Mouse (Mus musculus) MEL (cell line): ENCODE data around the gene Lgr6. TPM values are rescaled to one million over a fixed set of nuclear protein-coding genes. Genes with fewer than 3 reads are reported as not detected.

Experiments used
- DNase-seq: peaks from one replicate; pipeline ENCODE4 v3.0.0; 2011; ENCODE audit warnings: low read depth, low spot score
- H3K27ac ChIP-seq: 2 replicates; pipeline ENCODE4 v1.5.1; 2012; ENCODE audit warnings: low read depth, mild to moderate bottlenecking, control low read depth, low read length, moderate library complexity; ENCODE audit not compliant: control insufficient read depth
- H3K27me3 ChIP-seq, 2 experiments: fragments of 150-350 bp in 1 of 2; sonication (generic) in 1 of 2; 2 replicates each; pipeline ENCODE4 v1.6.1; 2012; ENCODE audit warnings: low read length in 2 of 2, mild to moderate bottlenecking in 2 of 2, improper control_type of control experiment in 1 of 2, moderate library complexity in 1 of 2; ENCODE audit not compliant: insufficient read depth in 2 of 2, control insufficient read depth in 1 of 2
- H3K36me3 ChIP-seq, 2 experiments: 2 replicates each; pipeline ENCODE4 v1.6.1; 2012 to 2014; ENCODE audit warnings: low read length in 2 of 2, improper control_type of control experiment in 1 of 2, inconsistent platforms in 1 of 2, mild to moderate bottlenecking in 1 of 2; ENCODE audit not compliant: insufficient read depth in 2 of 2, control insufficient read depth in 1 of 2
- H3K4me1 ChIP-seq, 2 experiments: fragments of 150-350 bp in 1 of 2; sonication (generic) in 1 of 2; 2 replicates each; pipeline ENCODE4 v1.6.1; 2012; ENCODE audit warnings: low read length in 2 of 2, improper control_type of control experiment in 1 of 2, mild to moderate bottlenecking in 1 of 2; ENCODE audit not compliant: insufficient read depth in 2 of 2, control insufficient read depth in 1 of 2
- H3K4me3 ChIP-seq, 2 experiments: fragments of 150-350 bp in 1 of 2; sonication (generic) in 1 of 2; 2 replicates each; pipeline ENCODE4 v1.5.1; 2012; ENCODE audit warnings: low read depth in 2 of 2, low read length in 2 of 2, mild to moderate bottlenecking in 2 of 2, moderate library complexity in 2 of 2, control low read depth in 1 of 2, improper control_type of control experiment in 1 of 2; ENCODE audit not compliant: control insufficient read depth in 1 of 2, insufficient read depth in 1 of 2
- H3K79me2 ChIP-seq: 2 replicates; pipeline ENCODE4 v1.6.1; 2012; ENCODE audit warnings: mild to moderate bottlenecking, low read length, moderate library complexity; ENCODE audit not compliant: control insufficient read depth, poor library complexity, insufficient read depth
- H3K9ac ChIP-seq: 2 replicates; pipeline ENCODE4 v1.6.1; 2012; ENCODE audit warnings: low read depth, mild to moderate bottlenecking, control low read depth, low read length, moderate library complexity; ENCODE audit not compliant: control insufficient read depth, poor library complexity, severe bottlenecking
- H3K9me3 ChIP-seq: fragments of 150-350 bp; sonication (generic); replicated peaks from 2 replicates; pipeline ENCODE4 v1.6.1; 2012; ENCODE audit warnings: mild to moderate bottlenecking, low read length, improper control_type of control experiment, moderate library complexity; ENCODE audit not compliant: insufficient read depth
- BHLHE40 ChIP-seq: IDR thresholded peaks from 2 replicates; pipeline ENCODE4 v1.6.1; 2012; ENCODE audit warnings: low read depth, mild to moderate bottlenecking, inconsistent platforms, low read length, improper control_type of control experiment, borderline replicate concordance
- CHD1 ChIP-seq: IDR thresholded peaks from 2 replicates; pipeline ENCODE4 v1.6.1; 2012; ENCODE audit warnings: low read depth, mild to moderate bottlenecking, inconsistent platforms, low read length, improper control_type of control experiment
- CTCF ChIP-seq, 3 experiments: IDR thresholded peaks in 2 of 3; conservative IDR thresholded peaks in 1 of 3; 2 replicates each; pipeline ENCODE4 v1.5.1; 2011 to 2012; ENCODE audit warnings: low read length in 3 of 3, low read depth in 2 of 3, mild to moderate bottlenecking in 2 of 3, improper control_type of control experiment in 1 of 3, inconsistent platforms in 1 of 3, mixed read lengths in 1 of 3, moderate library complexity in 1 of 3; ENCODE audit not compliant: control insufficient read depth in 1 of 3, insufficient read depth in 1 of 3, poor library complexity in 1 of 3, severe bottlenecking in 1 of 3
- ELF1 ChIP-seq: IDR thresholded peaks from 2 replicates; pipeline ENCODE4 v1.6.1; 2014; ENCODE audit warnings: low read depth, mild to moderate bottlenecking, inconsistent platforms, low read length, improper control_type of control experiment, moderate library complexity
- ETS1 ChIP-seq: IDR thresholded peaks from 2 replicates; pipeline ENCODE4 v1.6.1; 2012; ENCODE audit warnings: low read depth, mild to moderate bottlenecking, inconsistent platforms, low read length, improper control_type of control experiment, moderate library complexity
- GATA1 ChIP-seq: IDR thresholded peaks from 2 replicates; pipeline ENCODE4 v1.6.1; 2011; ENCODE audit warnings: low read depth, low read length, improper control_type of control experiment
- HCFC1 ChIP-seq: IDR thresholded peaks from 2 replicates; pipeline ENCODE4 v1.6.1; 2012; ENCODE audit warnings: low read depth, mild to moderate bottlenecking, inconsistent platforms, low read length, improper control_type of control experiment, moderate library complexity
- JUND ChIP-seq: IDR thresholded peaks from 2 replicates; pipeline ENCODE4 v1.6.1; 2011; ENCODE audit warnings: low read depth, mild to moderate bottlenecking, improper control_type of control experiment, low read length
- MAX ChIP-seq: IDR thresholded peaks from 2 replicates; pipeline ENCODE4 v1.6.1; 2011; ENCODE audit warnings: low read length, improper control_type of control experiment
- MAZ ChIP-seq: IDR thresholded peaks from 2 replicates; pipeline ENCODE4 v1.6.1; 2012; ENCODE audit warnings: low read depth, mild to moderate bottlenecking, inconsistent platforms, low read length, improper control_type of control experiment
- MXI1 ChIP-seq: IDR thresholded peaks from 2 replicates; pipeline ENCODE4 v1.6.1; 2011; ENCODE audit warnings: mild to moderate bottlenecking, low read depth, low read length, improper control_type of control experiment
- MYB ChIP-seq: IDR thresholded peaks from 2 replicates; pipeline ENCODE4 v1.6.1; 2011; ENCODE audit warnings: mild to moderate bottlenecking, low read depth, low read length, improper control_type of control experiment
- NRF1 ChIP-seq: IDR thresholded peaks from 2 replicates; pipeline ENCODE4 v1.6.1; 2014; ENCODE audit warnings: low read depth, mild to moderate bottlenecking, inconsistent platforms, low read length, improper control_type of control experiment, moderate library complexity; ENCODE audit not compliant: poor library complexity, insufficient read depth, severe bottlenecking
- POLR2A ChIP-seq, 2 experiments: IDR thresholded peaks; 2 replicates each; pipeline ENCODE4 v1.6.1; 2011 to 2012; ENCODE audit warnings: low read length in 2 of 2, mild to moderate bottlenecking in 2 of 2, control low read depth in 1 of 2, improper control_type of control experiment in 1 of 2, low read depth in 1 of 2, moderate library complexity in 1 of 2; ENCODE audit not compliant: control insufficient read depth in 1 of 2, insufficient read depth in 1 of 2, poor library complexity in 1 of 2
- SIN3A ChIP-seq: IDR thresholded peaks from 2 replicates; pipeline ENCODE4 v1.6.1; 2012; ENCODE audit warnings: low read length, improper control_type of control experiment, inconsistent platforms
- TAL1 ChIP-seq: IDR thresholded peaks from 2 replicates; pipeline ENCODE4 v1.6.1; 2012; ENCODE audit warnings: mild to moderate bottlenecking, inconsistent platforms, low read length, moderate library complexity, mixed read lengths
- USF1 ChIP-seq: IDR thresholded peaks from 2 replicates; pipeline ENCODE4 v1.6.1; 2014; ENCODE audit warnings: low read depth, mild to moderate bottlenecking, inconsistent platforms, low read length, improper control_type of control experiment, moderate library complexity
- ZC3H11A ChIP-seq: IDR thresholded peaks from 2 replicates; pipeline ENCODE4 v1.6.1; 2012; ENCODE audit warnings: low read depth, mild to moderate bottlenecking, inconsistent platforms, low read length, improper control_type of control experiment
- ZMIZ1 ChIP-seq: IDR thresholded peaks from 2 replicates; pipeline ENCODE4 v1.6.1; 2012; ENCODE audit warnings: low read depth, mild to moderate bottlenecking, inconsistent platforms, low read length, improper control_type of control experiment, moderate library complexity
- polyA plus RNA-seq, 2 experiments: library from polyadenylated mRNA; stranded (reverse) in 1 of 2; unstranded in 1 of 2; fragments of >175 nt in 1 of 2; fragments of >200 nt in 1 of 2; gene quantifications; 2 replicates each; pipeline versions ENCODE4 v1.2.1 to v1.2.4; 2012; ENCODE audit warnings: low replicate concordance in 2 of 2, low read depth in 1 of 2; ENCODE audit not compliant: insufficient read length in 2 of 2, insufficient read depth in 1 of 2, missing spikeins in 1 of 2
- total RNA-seq: library from RNA; depleted of rRNA; stranded (reverse); fragments of 300-350 nt; gene quantifications from 2 replicates; pipeline ENCODE4 v1.2.3, GENCODE M21; 2012

Gene Lgr6
- total and polyA plus RNA-seq, 3 experiments: 0.04 to 0.10 TPM; not detected in 1

DNA sequence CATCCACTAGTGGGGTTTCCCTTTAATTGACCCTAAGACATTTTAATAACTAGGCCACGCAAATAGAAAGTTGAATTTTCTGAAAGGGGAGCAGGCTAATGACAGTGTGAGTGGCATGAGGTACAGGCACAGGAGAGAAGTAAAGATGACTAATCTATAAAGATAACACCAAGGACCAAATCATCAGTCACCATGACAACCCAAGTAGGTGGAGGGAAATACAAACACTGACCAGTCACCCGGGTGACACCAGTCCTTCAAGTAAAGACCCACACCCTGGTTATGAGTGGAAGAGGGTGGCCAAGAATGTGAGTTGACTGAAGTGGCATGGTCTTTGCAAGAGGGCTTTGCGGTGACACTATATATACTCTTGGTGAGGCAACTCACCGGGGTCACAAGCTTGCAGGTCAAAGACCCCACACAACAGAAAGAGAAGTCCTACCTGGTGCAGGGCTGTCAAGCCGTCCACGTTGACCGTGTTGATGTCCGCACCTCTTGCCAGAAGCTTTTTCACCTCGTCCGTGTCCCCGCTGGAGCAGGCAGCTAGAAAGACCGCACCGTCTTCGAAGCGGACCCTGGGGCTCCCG, 149.9 kb downstream of the Lgr6 start:
- Histone ChIP-seq H3K9ac (peak overlapping the region; percentile 87), H3K27ac (no peak overlapping the region), H3K36me3 (peaks cover 0 to 10% of the 10 kb centered on the region in 2 experiments; a peak in 2 of 4 replicates), H3K79me2 (peaks cover 1% of the 10 kb centered on the region; the same call in 1 of the 2 replicates), H3K4me1 (peaks cover 0 to 5% of the 10 kb centered on the region in 2 experiments; a peak in 2 of 4 replicates), H3K27me3 (no peaks in the 10 kb centered on the region), H3K4me3 (peak overlapping the region; percentile 72 to 87), H3K9me3 (no peaks in the 10 kb centered on the region)
- DNase-seq: no peak
- no peak for TF ChIP-seq ELF1
- no peak for TF ChIP-seq MXI1
- no peak for TF ChIP-seq CTCF (IDR thresholded peaks at IDR 0.05 in 2 of 3, conservative IDR thresholded peaks at IDR 0.05 in 1 of 3; ENCODE audit: control insufficient read depth in 1 of 3, insufficient read depth in 1 of 3, low read depth in 2 of 3, low read length in 3 of 3, poor library complexity in 1 of 3, severe bottlenecking in 1 of 3)
- no peak for TF ChIP-seq NRF1
- TF ChIP-seq MAX: no peak

DNA sequence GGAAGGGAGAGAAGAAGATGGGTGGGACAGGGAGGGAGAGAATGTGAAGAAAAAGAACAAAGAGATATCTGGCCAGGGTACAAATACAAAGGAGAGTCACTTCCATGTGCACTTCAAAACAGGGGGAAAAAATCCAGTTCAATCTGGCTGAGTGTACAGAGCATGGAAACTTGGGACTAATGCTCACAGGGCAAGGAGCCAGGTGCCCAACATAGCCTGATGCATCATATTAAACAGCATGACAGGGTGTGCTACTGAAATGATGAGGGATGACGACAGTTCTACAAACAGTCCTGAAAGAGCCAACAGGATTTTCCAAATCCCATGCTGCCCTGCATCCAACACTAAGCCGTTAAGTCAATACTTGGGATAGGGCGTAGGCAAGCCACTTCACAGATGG, 155.1 kb downstream of the Lgr6 start:
- Histone ChIP-seq H3K9me3 (no peaks in the 10 kb centered on the region), H3K4me3 (no peak overlapping the region), H3K36me3 (peaks cover 0 to 5% of the 10 kb centered on the region in 2 experiments; a peak in 1 of 4 replicates), H3K9ac (no peak overlapping the region), H3K79me2 (peaks cover 2% of the 10 kb centered on the region), H3K27ac (no peak overlapping the region), H3K4me1 (0 out of 4 replicates have a peak, but pooled peaks cover 0 to 3% of the 10 kb centered on the region in 2 experiments), H3K27me3 (no peaks in the 10 kb centered on the region)
- DNase-seq: no peak
- TF ChIP-seq MAZ: no peak
- no peak for TF ChIP-seq CHD1
- TF ChIP-seq CTCF (IDR thresholded peaks at IDR 0.05 in 2 of 3, conservative IDR thresholded peaks at IDR 0.05 in 1 of 3; ENCODE audit: control insufficient read depth in 1 of 3, insufficient read depth in 1 of 3, low read depth in 2 of 3, low read length in 3 of 3, poor library complexity in 1 of 3, severe bottlenecking in 1 of 3): no peak
- no peak for TF ChIP-seq GATA1
- TF ChIP-seq BHLHE40: no peak
- no peak for TF ChIP-seq SIN3A
- no peak for TF ChIP-seq MAX
- no peak for TF ChIP-seq JUND

DNA sequence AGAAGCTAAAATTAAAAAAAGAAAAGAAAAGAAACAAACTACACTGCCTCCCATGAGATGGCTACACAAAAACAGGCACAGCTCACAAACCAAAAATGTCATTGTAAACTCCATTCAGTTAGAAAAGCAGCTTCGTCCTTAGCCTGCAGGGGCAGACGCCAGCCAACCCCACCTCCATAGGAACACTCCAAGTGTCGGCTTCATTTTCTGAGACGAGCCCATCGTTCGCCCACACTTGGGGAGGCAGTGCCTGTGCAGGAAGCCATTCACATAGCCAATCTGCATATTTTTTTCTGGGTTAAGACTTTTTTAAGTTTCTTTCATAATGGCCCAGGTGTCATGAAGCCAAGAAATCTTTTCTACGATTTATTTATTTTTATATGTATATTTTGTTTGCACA, 157.5 kb downstream of the Lgr6 start:
- no peak for DNase-seq
- peaks cover 2% of the 10 kb centered on the region for H3K79me2 ChIP-seq
- H3K4me3 ChIP-seq: no peak overlapping the region
- no peaks in the 10 kb centered on the region for H3K27me3 ChIP-seq
- no peak overlapping the region for H3K9ac ChIP-seq
- no peak for TF ChIP-seq MAX
- TF ChIP-seq CTCF (IDR thresholded peaks at IDR 0.05 in 2 of 3, conservative IDR thresholded peaks at IDR 0.05 in 1 of 3; ENCODE audit: control insufficient read depth in 1 of 3, insufficient read depth in 1 of 3, low read depth in 2 of 3, low read length in 3 of 3, poor library complexity in 1 of 3, severe bottlenecking in 1 of 3): no peak
- TF ChIP-seq MYB: no peak
- TF ChIP-seq ZC3H11A: no peak
- TF ChIP-seq JUND: no peak
- TF ChIP-seq ZMIZ1: no peak
- no peak for TF ChIP-seq USF1
- no peak for TF ChIP-seq MAZ
- no peak for TF ChIP-seq POLR2A (IDR thresholded peaks at IDR 0.05; ENCODE audit: control insufficient read depth in 1 of 2, insufficient read depth in 1 of 2, low read depth in 1 of 2, low read length in 2 of 2, poor library complexity in 1 of 2)
- TF ChIP-seq ETS1: no peak
- TF ChIP-seq HCFC1: no peak
- no peak for TF ChIP-seq TAL1
- TF ChIP-seq, all 39 proteins: peak for 0
- Histone ChIP-seq H3K9me3 (no peaks in the 10 kb centered on the region), H3K4me1 (no peaks in the 10 kb centered on the region), H3K36me3 (no peaks in the 10 kb centered on the region), H3K27ac (no peak overlapping the region)
